Mouse (Mus musculus) olfactory bulb, adult 2 months (tissue): ENCODE measurements at regions not wholly inside any gene's neighbourhood (a gene's known extent, or its start where the extent isn't known, plus 50 kb on each side); places are given as distances from the start of the nearest gene placed in this dataset.

Source experiments
- CTCF ChIP-seq: fragments of 200-500 bp; IDR thresholded peaks from 2 replicates; pipeline ENCODE4 v1.5.1; 2012; ENCODE audit warnings: low read depth, mild to moderate bottlenecking, low read length, moderate library complexity; ENCODE audit not compliant: insufficient read depth
- POLR2A ChIP-seq: fragments of 200-500 bp; IDR thresholded peaks from 2 replicates; pipeline ENCODE4 v1.6.1; 2012; ENCODE audit warnings: mild to moderate bottlenecking, low read depth, low read length, moderate library complexity; ENCODE audit not compliant: insufficient read depth

- no peak for TF ChIP-seq CTCF
- TF ChIP-seq POLR2A, result no peak
Observed at GRCm38 (mm10) chr8:104039526-104039925, 61.9 kb upstream of the Cdh5 start.
